Mouse (Mus musculus): ENCODE measurements at regions not wholly inside any gene's neighbourhood (a gene's known extent, or its start where the extent isn't known, plus 50 kb on each side); places are given as distances from the start of the nearest gene placed in this dataset.

- no peak for TF ChIP-seq CTCF (IDR thresholded peaks at IDR 0.05; ENCODE audit: low read depth, low read length)
- no peak for TF ChIP-seq TAL1 (conservative IDR thresholded peaks at IDR 0.05; ENCODE audit: low read depth, low read length)
- TF ChIP-seq POLR2AphosphoS5 (IDR thresholded peaks at IDR 0.05; ENCODE audit: insufficient replicate concordance, low read depth, low read length): no peak
Observed at GRCm38 (mm10) chr1:194521216-194521615, 96.8 kb upstream of the Plxna2 start.
